Mouse (Mus musculus): Measurements from ENCODE around the gene Dnajb14. TPM values are rescaled to one million over a fixed set of nuclear protein-coding genes. Genes with fewer than 3 reads are reported as not detected.
"Not testable (repeated sequence)": the region's sequence is repeated elsewhere in the genome, so short reads cannot be mapped to it uniquely, and the experiment has no call there.

Gene Dnajb14
- total and polyA plus RNA-seq, 2 experiments from 2014 or later, result 14.9 to 19.2 TPM

- no peak overlapping the region for H3K4me2 ChIP-seq (ENCODE audit: low read depth)
- no peak overlapping the region for H3K9ac ChIP-seq
- WGBS, result 83% methylated on average over 2 of the region's 2 CpGs
- H3K27ac ChIP-seq (ENCODE audit: low read depth, low read length), result no peak overlapping the region
- no peak for TF ChIP-seq CTCF (IDR thresholded peaks at IDR 0.05; ENCODE audit: low read depth)
- H3K36me3 ChIP-seq (ENCODE audit: insufficient read depth), result no peaks in the 10 kb centered on the region
- H3K9me3 ChIP-seq (ENCODE audit: low read length), result no peaks in the 10 kb centered on the region
- H3K27me3 ChIP-seq (ENCODE audit: insufficient read depth, low read length), result no peaks in the 10 kb centered on the region
- ATAC-seq, result no peak
- no peaks in the 10 kb centered on the region for H3K4me1 ChIP-seq (ENCODE audit: insufficient read depth)
- no peak overlapping the region for H3K4me3 ChIP-seq (ENCODE audit: low read depth, low read length)
- no peak for DNase-seq
These were observed 16.3 kb upstream of the Dnajb14 start for GRCm38 (mm10) chr3:137851196-137851595.

DNA sequence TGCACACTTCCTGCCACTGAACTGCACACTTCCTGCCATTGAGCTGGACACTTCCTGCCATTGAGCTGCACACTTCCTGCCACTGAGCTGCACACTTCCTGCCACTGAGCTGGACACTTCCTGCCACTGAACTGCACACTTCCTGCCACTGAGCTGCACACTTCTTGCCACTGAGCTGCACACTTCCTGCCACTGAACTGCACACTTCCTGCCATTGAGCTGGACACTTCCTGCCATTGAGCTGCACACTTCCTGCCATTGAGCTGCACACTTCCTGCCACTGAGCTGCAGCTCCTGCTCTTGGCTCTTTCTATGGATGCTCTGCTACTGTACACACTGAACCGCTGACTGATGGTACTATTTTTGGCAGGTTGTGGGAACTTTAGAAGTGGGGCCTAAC is 14.5 kb upstream of the Dnajb14 start:
- not testable (repeated sequence) for H3K4me3 ChIP-seq (ENCODE audit: low read depth, low read length); H3K9me3 ChIP-seq (ENCODE audit: low read length); DNase-seq; H3K27ac ChIP-seq (ENCODE audit: low read depth, low read length); H3K27me3 ChIP-seq (ENCODE audit: insufficient read depth, low read length); H3K9ac ChIP-seq; H3K4me2 ChIP-seq (ENCODE audit: low read depth); ATAC-seq; H3K36me3 ChIP-seq (ENCODE audit: insufficient read depth); H3K4me1 ChIP-seq (ENCODE audit: insufficient read depth)
- 96% methylated on average over 1 of the region's 1 CpGs for WGBS

DNA sequence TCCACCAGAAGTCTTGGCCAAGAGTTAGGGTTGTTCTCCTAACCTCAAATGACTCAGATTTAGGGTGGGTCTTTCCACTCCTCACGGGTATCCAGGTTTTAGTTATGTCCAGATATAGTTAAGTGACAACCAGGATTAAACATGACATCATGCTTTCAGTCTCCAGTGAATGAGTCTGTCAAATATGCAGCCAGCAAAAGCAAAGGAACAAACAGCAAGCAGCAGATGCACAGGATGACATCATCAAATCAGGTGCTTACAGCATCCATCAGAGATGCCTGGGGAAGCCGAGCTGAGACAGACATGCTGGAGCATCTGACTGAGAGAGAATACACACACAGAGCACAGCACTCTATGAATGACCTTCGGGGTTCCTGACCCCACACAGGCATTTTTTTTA is 12.1 kb upstream of the Dnajb14 start:
- Histone ChIP-seq H3K9ac (no peak overlapping the region), H3K4me3 (ENCODE audit: low read depth, low read length) (no peak overlapping the region), H3K27ac (ENCODE audit: low read depth, low read length) (no peak overlapping the region), H3K27me3 (ENCODE audit: insufficient read depth, low read length) (no peaks in the 10 kb centered on the region), H3K4me1 (ENCODE audit: insufficient read depth) (no peaks in the 10 kb centered on the region), H3K9me3 (ENCODE audit: low read length) (no peaks in the 10 kb centered on the region), H3K4me2 (ENCODE audit: low read depth) (no peak overlapping the region), H3K36me3 (ENCODE audit: insufficient read depth) (no peaks in the 10 kb centered on the region)
- DNase-seq, result no peak
- 39% methylated on average over 3 of the region's 3 CpGs for WGBS
- TF ChIP-seq CTCF (IDR thresholded peaks at IDR 0.05; ENCODE audit: low read depth), result no peak
- ATAC-seq, result peak; percentile 32; the same call in 1 of the 2 replicates

DNA sequence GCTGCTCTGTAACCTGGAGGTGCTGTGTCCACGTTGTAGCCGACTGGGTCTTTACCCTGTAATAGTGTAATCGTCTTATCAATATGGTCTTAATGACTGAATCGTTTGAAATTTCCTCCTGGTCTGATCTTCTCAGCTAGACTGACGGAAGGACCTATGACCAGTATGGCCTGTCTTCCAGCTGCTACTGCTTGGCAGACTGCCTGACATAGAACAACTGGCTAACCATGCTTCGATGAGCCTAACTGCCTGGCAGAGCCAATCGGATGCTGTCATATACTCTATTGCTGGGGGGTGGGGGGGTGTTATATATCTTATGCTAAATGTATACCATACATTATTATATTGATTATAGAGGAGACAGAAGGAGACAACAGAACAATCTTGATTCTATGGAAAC is 11.4 kb upstream of the Dnajb14 start:
- Histone ChIP-seq H3K4me3 (ENCODE audit: low read depth, low read length) (no peak overlapping the region), H3K4me1 (ENCODE audit: insufficient read depth) (no peaks in the 10 kb centered on the region), H3K4me2 (ENCODE audit: low read depth) (no peak overlapping the region), H3K9ac (no peak overlapping the region), H3K27me3 (ENCODE audit: insufficient read depth, low read length) (no peaks in the 10 kb centered on the region), H3K27ac (ENCODE audit: low read depth, low read length) (no peak overlapping the region), H3K36me3 (ENCODE audit: insufficient read depth) (no peaks in the 10 kb centered on the region), H3K9me3 (ENCODE audit: low read length) (no peaks in the 10 kb centered on the region)
- ATAC-seq (no peak), DNase-seq (no peak)
- WGBS, result 83% methylated on average over 7 of the region's 7 CpGs
- no peak for TF ChIP-seq CTCF (IDR thresholded peaks at IDR 0.05; ENCODE audit: low read depth)

DNA sequence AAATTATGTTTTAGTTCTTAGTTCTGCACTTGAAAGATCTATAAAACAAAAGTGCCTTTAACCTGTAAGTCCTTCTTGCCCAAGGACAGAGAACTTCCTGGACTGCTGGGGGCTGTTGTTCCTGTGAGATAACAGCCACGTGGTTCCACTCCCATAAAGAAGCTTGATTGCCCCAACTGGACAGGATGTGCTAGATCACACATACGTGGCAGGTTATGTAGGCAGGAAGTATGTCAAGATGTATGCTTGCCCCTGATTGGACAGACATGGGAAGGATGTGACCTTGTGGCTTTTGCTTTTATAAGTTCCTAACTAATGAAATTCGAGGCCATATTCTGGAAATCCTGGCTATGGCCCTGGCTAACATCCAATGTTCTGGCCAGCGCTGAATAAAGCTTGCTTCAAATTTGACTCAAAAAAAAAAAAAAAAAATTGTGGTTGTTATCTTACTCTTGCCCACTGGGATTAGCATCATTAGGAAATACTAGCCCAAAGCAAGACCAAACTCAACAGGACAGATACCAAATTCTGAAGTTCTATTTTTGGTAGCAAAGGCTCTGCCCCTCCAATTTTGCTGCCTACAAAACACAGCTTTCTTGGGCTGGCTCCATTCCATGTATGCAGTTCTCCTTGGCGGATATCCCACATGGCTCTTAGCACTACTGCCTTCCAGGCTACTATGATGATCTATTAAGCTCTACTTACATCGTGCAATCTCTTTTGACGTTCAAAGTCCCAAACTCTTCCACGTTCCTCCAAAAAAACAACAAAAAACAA is 6.9 kb upstream of the Dnajb14 start:
- Histone ChIP-seq H3K27ac (ENCODE audit: low read depth, low read length) (no peak overlapping the region), H3K27me3 (ENCODE audit: insufficient read depth, low read length) (no peaks in the 10 kb centered on the region), H3K9ac (no peak overlapping the region), H3K36me3 (ENCODE audit: insufficient read depth) (no peaks in the 10 kb centered on the region), H3K4me1 (ENCODE audit: insufficient read depth) (no peaks in the 10 kb centered on the region), H3K9me3 (ENCODE audit: low read length) (no peaks in the 10 kb centered on the region), H3K4me2 (ENCODE audit: low read depth) (no peak overlapping the region), H3K4me3 (ENCODE audit: low read depth, low read length) (no peak overlapping the region)
- peak; percentile 24 for DNase-seq
- ATAC-seq, result no peak
- TF ChIP-seq CTCF (IDR thresholded peaks at IDR 0.05; ENCODE audit: low read depth), result no peak
- WGBS, result 63% methylated on average over 8 of the region's 8 CpGs

DNA sequence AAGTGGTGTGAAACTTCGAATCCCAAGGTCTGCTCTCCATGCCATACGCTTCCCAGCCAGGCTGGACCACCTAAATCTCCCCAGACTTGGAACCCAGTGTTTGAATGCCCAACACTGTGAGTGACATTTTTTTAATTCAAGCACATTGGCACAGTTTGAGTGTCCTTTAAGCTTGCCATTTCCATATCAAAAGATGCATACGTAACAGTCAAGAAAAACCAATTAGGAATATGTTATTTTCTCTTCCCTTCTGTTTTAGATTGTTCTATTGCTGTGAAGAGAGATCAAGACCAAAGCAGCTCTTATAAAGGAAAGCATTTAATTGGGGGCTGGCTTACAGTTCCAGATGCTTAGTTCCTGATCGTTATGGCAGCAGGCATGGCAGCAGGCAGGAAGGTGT is 6.0 kb upstream of the Dnajb14 start:
- WGBS, result 32% methylated on average over 4 of the region's 4 CpGs
- no peak for DNase-seq

GRCm38 (mm10) chr3:137862600-137862999 is 4.9 kb upstream of the Dnajb14 start:
- Histone ChIP-seq H3K4me3 (ENCODE audit: low read depth, low read length) (no peak overlapping the region), H3K27me3 (ENCODE audit: insufficient read depth, low read length) (no peaks in the 10 kb centered on the region), H3K36me3 (ENCODE audit: insufficient read depth) (no peaks in the 10 kb centered on the region), H3K4me1 (ENCODE audit: insufficient read depth) (peaks cover 5% of the 10 kb centered on the region; the same call in 1 of the 2 replicates), H3K27ac (ENCODE audit: low read depth, low read length) (no peak overlapping the region), H3K9ac (no peak overlapping the region), H3K9me3 (ENCODE audit: low read length) (no peaks in the 10 kb centered on the region), H3K4me2 (ENCODE audit: low read depth) (no peak overlapping the region)
- TF ChIP-seq CTCF (IDR thresholded peaks at IDR 0.05; ENCODE audit: low read depth), result no peak
- ATAC-seq, result no peak
- no peak for DNase-seq
- 95% methylated on average over 3 of the region's 3 CpGs for WGBS

More for the DNA sequence above, 6.0 kb upstream of the Dnajb14 start:
- Histone ChIP-seq H3K4me2 (ENCODE audit: low read depth) (no peak overlapping the region), H3K4me3 (ENCODE audit: low read depth, low read length) (no peak overlapping the region), H3K9ac (no peak overlapping the region), H3K36me3 (ENCODE audit: insufficient read depth) (no peaks in the 10 kb centered on the region), H3K27me3 (ENCODE audit: insufficient read depth, low read length) (no peaks in the 10 kb centered on the region), H3K9me3 (ENCODE audit: low read length) (no peaks in the 10 kb centered on the region), H3K27ac (ENCODE audit: low read depth, low read length) (no peak overlapping the region), H3K4me1 (ENCODE audit: insufficient read depth) (no peaks in the 10 kb centered on the region)
- no peak for ATAC-seq
- no peak for TF ChIP-seq CTCF (IDR thresholded peaks at IDR 0.05; ENCODE audit: low read depth)
